Mouse (Mus musculus) right cerebral cortex, adult 2 months (tissue): ENCODE results near the gene Hcn2.
"Not testable (repeated sequence)": the region's sequence is repeated elsewhere in the genome, so short reads cannot be mapped to it uniquely, and the experiment has no call there.

ENCODE experiments used
- DNase-seq, 2 experiments: peaks; one replicate each; pipeline ENCODE4 v3.0.0; 2021 to 2022; ENCODE audit warnings: low spot score in 2 of 2

Gene Hcn2

DNA sequence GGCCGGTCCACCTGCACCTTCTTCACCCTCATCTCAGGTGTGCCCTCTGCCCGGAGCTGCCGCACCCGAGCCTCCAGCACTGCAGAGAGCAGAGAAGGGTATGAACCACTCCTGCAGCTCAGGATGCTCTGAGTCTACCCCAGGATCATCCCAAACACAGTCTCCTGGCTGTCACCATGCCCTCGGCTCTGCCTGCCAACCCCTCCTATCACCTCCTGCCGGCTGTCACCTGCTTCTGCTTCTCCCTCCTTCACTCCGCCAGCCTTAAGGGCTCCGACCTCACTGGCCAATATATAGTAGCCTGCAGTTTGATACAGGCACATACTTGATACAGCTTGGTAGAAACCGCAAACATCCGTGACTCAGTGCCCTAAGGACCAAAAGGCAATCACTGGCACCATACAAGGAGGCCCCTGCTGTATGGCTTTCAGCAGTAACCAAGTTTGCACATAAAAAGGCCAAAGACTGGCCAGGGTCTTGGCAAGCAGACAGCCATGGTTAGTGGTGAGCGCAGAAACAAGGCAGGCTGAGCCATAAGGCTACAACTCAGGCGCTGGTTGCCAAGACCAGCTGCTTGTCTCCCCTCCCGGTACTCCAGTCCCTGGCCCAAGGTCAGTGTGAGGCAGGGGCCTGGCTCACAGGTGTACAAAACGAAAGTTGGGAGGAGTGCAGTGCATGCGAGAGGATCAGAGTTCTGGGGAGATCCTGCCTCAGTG lies 27.4 kb downstream of the Hcn2 start:
- no peak for DNase-seq

- no peak for DNase-seq
These were observed 29.0 kb downstream of the Hcn2 start for GRCm38 (mm10) chr10:79745411-79745810.

DNA sequence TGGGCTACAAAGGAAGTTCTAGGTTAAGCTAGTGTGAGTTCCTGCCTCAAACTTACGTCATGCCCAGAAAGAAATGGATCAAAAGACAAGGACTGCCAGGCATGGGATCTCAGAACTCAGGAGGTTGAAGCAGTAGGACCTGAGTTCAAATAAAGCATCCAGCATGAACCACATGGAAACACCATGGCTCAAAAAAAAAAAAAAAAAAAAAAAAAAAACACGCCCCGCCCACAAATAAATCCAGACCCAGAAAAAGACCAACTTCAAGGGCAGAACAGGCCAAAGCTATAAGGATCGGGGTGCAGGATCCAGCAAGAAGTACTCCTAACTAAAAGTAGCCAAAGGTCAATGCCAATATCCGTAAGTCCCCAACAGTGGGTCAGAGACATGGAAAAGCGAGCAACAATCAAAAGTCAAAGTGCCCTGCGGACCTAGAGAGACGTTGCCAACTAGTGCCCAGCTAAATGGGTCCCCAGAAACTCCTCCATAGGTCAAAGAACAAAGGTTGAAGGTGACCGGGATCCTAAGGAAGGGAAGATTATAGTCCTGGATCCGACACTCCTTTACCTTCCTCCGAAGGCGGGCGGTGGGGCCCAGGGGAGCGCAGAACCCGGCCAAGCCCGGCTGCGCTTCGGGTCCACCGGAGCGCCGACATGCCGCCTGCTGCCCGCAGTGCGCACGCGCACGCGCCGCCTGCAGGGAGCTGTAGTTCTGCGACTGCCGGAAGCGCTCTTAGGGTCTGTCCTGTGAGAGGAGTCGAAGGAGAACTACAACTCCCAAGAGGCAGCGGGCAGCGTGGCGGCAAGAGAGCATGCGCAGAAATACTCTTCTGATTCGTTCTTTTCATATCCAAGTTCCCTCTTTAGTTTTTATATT lies 29.7 kb downstream of the Hcn2 start, which contains the start of gene Polrmt:
Gene Polrmt (minus strand): TSS at position 684 of the 876 bp plus-strand sequence.
- DNase-seq: peak; percentile 97 to 98

GRCm38 (mm10) chr10:79746774-79747151 lies 30.3 kb downstream of the Hcn2 start:
- DNase-seq: no peak

DNA sequence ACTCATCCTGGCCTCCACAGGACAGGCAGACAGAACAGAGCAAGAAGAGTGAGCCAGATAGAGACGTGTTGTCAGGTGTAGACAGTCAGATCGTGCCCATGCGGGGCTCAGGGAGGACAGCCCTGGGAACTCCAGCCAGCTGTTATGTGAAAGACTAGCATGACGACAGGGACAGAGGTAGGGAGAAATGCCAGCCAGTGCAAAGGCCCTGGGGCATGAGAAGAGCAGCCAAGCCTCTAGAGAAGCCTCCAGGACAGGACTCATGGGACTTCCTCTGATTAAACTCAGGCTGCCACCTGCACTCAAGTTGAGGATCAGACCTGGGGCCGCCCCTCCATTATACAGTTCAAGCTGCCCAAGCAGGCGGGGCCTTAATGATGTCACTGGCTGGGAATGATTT lies 32.1 kb downstream of the Hcn2 start:
- no peak for DNase-seq

- peak; percentile 74 to 83 for DNase-seq
These were observed 38.6 kb downstream of the Hcn2 start, which contains the start of gene Fgf22 for GRCm38 (mm10) chr10:79754856-79755516. TSS of gene Fgf22 (plus strand) at chr10:79755076.

DNA sequence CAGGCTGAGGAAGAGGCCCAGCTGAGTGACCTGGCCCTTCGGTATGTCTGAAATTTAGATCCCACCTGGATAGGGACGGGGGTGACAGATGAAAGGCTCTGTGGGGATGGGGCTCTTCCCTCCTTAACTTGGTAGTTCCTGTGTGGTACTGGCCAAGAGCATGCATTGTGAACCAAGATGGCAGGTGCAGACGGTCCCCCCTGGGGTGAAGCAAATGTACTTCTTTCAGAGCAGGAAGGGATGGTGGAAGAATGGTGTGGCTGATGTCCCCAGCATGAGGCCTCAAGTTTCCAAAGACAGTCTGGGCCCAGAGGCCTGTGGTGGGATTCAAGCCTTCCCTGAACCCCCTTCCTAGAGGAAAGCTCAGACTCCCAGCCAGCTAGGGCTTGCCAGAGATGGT lies 39.4 kb downstream of the Hcn2 start:
- DNase-seq: no peak

DNA sequence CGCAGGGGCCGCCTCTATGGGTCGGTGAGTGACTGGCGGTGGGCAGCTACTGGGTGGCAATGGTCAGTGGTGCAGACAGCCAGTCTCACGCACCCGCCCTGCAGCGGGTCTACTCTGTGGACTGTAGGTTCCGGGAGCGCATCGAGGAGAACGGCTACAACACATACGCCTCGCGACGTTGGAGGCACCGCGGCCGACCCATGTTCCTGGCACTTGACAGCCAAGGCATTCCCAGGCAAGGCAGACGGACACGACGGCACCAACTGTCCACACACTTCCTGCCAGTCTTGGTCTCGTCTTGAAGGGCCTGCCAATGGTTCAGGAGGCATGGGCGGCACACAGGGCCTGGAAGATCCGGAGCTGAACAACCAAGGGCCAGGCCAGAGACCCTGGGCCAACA lies 40.2 kb downstream of the Hcn2 start:
- DNase-seq: no peak

- not testable (repeated sequence) for DNase-seq
These were observed 43.2 kb downstream of the Hcn2 start for GRCm38 (mm10) chr10:79759675-79760074.

DNA sequence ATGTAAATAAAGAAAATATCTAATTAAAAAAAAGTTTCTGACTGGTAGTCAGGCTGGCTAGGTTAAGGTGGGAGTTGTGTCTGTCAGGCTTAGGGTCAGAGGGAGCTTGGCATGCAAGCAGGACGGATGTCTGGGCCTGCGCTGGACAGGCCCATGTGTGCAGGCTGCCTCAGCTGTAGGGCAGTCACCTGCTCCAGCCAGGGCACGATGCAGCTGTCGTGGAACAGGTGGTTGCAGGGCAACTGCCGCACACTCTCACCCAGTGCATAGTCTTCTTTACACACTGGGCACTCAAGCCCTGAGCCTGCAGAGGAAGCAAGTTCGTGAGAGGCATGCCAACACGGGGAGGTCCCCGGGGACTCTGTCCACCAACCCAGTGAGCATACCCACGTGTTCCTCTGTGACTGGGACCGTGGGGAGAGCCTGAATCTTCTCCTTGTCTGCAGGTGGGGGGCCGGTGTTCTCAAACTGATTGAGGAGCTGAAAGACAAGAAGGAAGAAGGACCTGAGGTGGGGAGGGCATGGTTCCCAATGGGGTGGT lies 44.2 kb downstream of the Hcn2 start:
- no peak for DNase-seq

GRCm38 (mm10) chr10:79762875-79763274 lies 46.4 kb downstream of the Hcn2 start:
- no peak for DNase-seq

DNA sequence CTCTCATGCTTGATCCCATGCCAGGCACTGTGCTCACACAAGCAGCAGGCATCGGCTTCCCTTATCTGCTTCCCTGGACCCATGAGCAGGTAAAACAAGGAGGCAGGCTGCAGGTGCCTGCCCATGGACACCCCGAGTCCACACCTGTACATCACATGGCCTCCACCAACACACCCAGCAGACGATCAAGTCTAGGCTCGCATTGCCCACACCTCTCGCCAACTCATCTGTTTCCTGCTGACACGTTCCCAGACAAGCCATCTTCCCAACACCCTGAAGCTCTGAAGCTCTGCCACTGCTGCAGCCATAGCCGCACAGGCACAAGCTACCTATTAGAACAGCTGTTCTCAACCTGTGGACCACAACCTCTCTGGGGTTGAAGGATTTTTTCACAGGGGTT lies 47.8 kb downstream of the Hcn2 start:
- DNase-seq: no peak

GRCm38 (mm10) chr10:79765228-79765745 lies 48.9 kb downstream of the Hcn2 start:
- DNase-seq: no peak

- no peak for DNase-seq
These were observed 49.6 kb downstream of the Hcn2 start for GRCm38 (mm10) chr10:79766001-79766507.

- peak; percentile 98 to 99 for DNase-seq
These were observed 50.3 kb downstream of the Hcn2 start, which contains the start of gene Rnf126 for GRCm38 (mm10) chr10:79766508-79767325. TSS of gene Rnf126 (minus strand) at chr10:79766952.

DNA sequence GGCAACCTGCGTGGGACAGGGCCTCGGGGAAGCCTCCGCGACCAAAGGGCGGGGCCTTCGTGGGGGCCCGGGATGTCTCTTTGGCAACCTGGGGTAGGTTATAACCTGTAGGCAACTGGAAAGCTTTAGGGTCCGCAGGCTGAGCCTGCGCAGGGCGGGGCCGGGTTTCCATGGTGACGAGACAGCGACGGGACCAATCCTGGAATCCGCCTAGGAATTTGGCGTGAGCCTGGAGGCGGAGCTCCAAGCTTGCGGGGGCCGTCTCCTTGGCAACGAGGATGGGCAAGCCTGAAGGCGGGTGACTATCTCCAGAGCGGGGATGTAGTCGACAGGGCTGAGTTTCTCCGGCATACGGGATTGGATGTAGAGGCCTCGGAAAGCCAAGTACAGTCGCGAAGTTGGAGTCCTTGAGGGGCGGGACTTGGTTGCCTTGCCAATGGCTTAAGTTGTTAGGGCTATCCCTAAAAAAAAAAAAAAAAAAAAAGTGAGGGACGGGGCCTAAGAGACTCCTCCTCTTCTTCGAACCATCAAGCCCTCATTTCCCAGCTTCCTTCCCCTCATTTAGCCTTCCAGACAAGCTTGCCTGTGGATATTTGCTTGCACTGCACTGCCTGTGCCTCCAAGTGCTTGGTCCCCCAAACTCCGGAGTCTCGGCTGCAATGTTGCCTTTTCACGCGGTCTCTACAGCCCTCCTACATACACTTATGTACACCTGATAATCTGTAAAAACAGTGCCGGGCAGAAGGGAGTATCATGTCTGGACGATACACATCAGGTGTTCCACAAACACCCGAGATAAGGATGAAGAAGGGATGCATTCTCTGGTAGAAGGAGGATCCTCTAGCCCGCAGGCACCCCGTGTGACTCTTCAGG lies 51.2 kb downstream of the Hcn2 start:
- DNase-seq: peak; percentile 96 to 98

DNA sequence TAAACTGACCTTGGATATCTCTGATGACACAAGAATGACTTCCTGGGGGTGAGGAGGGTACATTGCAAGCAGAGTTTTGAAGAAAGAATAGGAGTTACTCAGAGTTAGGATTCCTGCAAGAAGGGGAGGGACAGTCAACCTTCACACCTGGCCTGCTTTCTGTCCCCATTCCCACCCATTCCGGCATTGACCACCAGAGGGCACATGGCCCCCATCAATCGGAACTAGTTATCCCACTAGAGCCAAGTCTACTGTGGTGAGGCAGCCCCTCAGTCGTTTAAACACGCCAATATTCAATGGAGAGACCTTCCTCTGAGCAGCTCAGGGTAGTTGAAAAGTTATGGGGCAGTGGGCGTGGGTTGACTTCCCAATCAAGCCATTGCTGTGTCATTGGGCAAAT lies 52.0 kb downstream of the Hcn2 start:
- DNase-seq: peak; percentile 83 to 88

DNA sequence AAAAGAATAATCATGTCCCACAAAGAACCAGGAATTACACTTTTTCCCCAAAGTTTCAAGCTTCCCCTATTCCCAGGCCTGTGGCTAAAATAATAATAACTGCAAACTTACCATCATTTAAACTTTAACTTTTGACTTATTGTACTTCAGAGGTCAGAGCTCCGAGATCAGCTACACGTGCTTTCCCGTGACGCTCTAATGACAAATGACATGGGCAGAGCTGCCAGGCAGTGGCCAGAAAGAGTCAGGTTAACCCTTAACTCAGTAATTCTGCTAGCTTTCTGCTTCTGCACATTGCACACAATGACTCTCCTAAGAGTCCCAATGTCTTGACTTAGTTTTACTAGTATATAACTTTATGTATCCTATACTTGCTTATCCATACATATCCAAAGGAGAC lies 52.9 kb downstream of the Hcn2 start:
- no peak for DNase-seq

GRCm38 (mm10) chr10:79772320-79772719 lies 55.9 kb downstream of the Hcn2 start:
- no peak for DNase-seq

- no peak for DNase-seq
These were observed 56.8 kb downstream of the Hcn2 start for GRCm38 (mm10) chr10:79773208-79773607.
